Mouse (Mus musculus) olfactory bulb, adult 2 months (tissue): ENCODE data around the gene Olfr1061.

Source experiments
- CTCF ChIP-seq: fragments of 200-500 bp; IDR thresholded peaks from 2 replicates; pipeline ENCODE4 v1.5.1; 2012; ENCODE audit warnings: low read depth, mild to moderate bottlenecking, low read length, moderate library complexity; ENCODE audit not compliant: insufficient read depth
- POLR2A ChIP-seq: fragments of 200-500 bp; IDR thresholded peaks from 2 replicates; pipeline ENCODE4 v1.6.1; 2012; ENCODE audit warnings: mild to moderate bottlenecking, low read depth, low read length, moderate library complexity; ENCODE audit not compliant: insufficient read depth

- TF ChIP-seq CTCF (no peak), POLR2A (no peak)
These were observed at the start of gene Olfr1061 for GRCm38 (mm10) chr2:86413950-86414349.
